In the genomic region with DNA sequence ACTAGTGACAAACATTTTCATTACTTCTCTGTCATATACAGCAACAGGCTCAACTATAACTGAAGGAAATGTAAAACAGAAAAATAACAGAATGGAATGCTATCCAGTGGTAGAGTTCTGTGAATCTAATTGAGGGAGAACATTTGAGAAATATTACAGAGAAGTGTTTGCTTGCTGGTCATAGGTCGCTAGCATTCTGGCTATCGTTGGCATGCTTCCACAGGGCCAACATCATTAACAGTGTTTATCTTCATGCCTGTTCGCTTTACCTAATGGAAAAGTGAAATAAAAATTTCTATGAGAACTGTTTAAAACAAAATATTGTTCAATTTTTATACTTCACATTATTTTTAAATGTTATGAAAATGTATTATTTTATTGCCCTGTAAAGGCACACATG, we compare ENCODE assay signal across 27 mouse cellular contexts.
"Had no signal": no experiment of that assay in that cellular context is flagged by ENCODE, and none has a peak within 500 bp of the region (broad histone marks: within the 10 kb centered on the region; RNA-seq: fewer than 3 reads in every experiment).

No protein-coding gene starts in this region.

- DNase-seq: cerebellum, adult 2 months; cerebellum, adult 8-10 months; cerebellum, adult 9-10 months; cerebellum, adult 9-11 months; cerebellum, postnatal 10 days; cerebellum, postnatal 14 days; cerebellum, postnatal 25 days; cerebellum, postnatal 36 days; embryo, embryonic 11 days; forebrain, postnatal 0 days; gastrocnemius, adult 2 months; gastrocnemius, postnatal 10 days; gastrocnemius, postnatal 14 days; gastrocnemius, postnatal 25 days; gastrocnemius, postnatal 36 days; heart, adult 18-20 months had no signal

- H3K27me3 ChIP-seq: embryonic facial prominence, embryonic 12.5 days; embryonic facial prominence, embryonic 13.5 days; embryonic facial prominence, embryonic 15.5 days; forebrain, embryonic 12.5 days; forebrain, embryonic 13.5 days; forebrain, embryonic 15.5 days had no signal

- H3K36me3 ChIP-seq: embryonic facial prominence, embryonic 10.5 days; embryonic facial prominence, embryonic 12.5 days; embryonic facial prominence, embryonic 13.5 days; embryonic facial prominence, embryonic 15.5 days; forebrain, embryonic 10.5 days; forebrain, embryonic 12.5 days; forebrain, embryonic 15.5 days had no signal

- H3K4me3 ChIP-seq: embryonic facial prominence, embryonic 10.5 days; embryonic facial prominence, embryonic 12.5 days; embryonic facial prominence, embryonic 13.5 days; embryonic facial prominence, embryonic 15.5 days; erythroblast, embryonic 14.5 days; forebrain, embryonic 10.5 days; forebrain, embryonic 12.5 days; forebrain, embryonic 13.5 days; forebrain, embryonic 15.5 days; gastrocnemius, adult 2 months had no signal

- H3K27ac ChIP-seq: embryonic facial prominence, embryonic 10.5 days; embryonic facial prominence, embryonic 12.5 days; embryonic facial prominence, embryonic 13.5 days; embryonic facial prominence, embryonic 15.5 days; forebrain, embryonic 10.5 days; forebrain, embryonic 12.5 days; forebrain, embryonic 13.5 days; forebrain, embryonic 15.5 days; gastrocnemius, adult 2 months had no signal

- H3K9ac ChIP-seq: embryonic facial prominence, embryonic 12.5 days; embryonic facial prominence, embryonic 13.5 days; embryonic facial prominence, embryonic 15.5 days; forebrain, embryonic 12.5 days; forebrain, embryonic 13.5 days; forebrain, embryonic 15.5 days; forebrain, postnatal 0 days had no signal

- ATAC-seq: forebrain, embryonic 13.5 days; forebrain, embryonic 14.5 days; forebrain, embryonic 15.5 days; forebrain, embryonic 16.5 days; forebrain, postnatal 0 days had no signal

- H3K9me3 ChIP-seq: embryonic facial prominence, embryonic 10.5 days; embryonic facial prominence, embryonic 12.5 days; embryonic facial prominence, embryonic 13.5 days; embryonic facial prominence, embryonic 15.5 days; forebrain, embryonic 10.5 days; forebrain, embryonic 12.5 days; forebrain, embryonic 13.5 days; forebrain, embryonic 15.5 days had no signal

- H3K4me2 ChIP-seq: embryonic facial prominence, embryonic 12.5 days; embryonic facial prominence, embryonic 13.5 days; embryonic facial prominence, embryonic 15.5 days; forebrain, embryonic 12.5 days; forebrain, embryonic 13.5 days; forebrain, embryonic 15.5 days had no signal
